14 mouse cellular contexts compared by ENCODE assay signal in genomic region chr6:87244117-87245100, GRCm38 (mm10).
DNase-seq lines count a peak whose midpoint lies in the region; ATAC-seq lines count a peak whose summit lies in the region.
"Had no signal": no experiment of that assay in that cellular context is flagged by ENCODE, and none has a peak within 500 bp of the region (broad histone marks: within the 10 kb centered on the region; RNA-seq: fewer than 3 reads in every experiment).

No protein-coding gene starts in this region.

- ATAC-seq in hindbrain, embryonic 12.5 days (ENCODE audit: low FRiP score), result no peak
- ATAC-seq in hindbrain, embryonic 11.5 days (ENCODE audit: low FRiP score), result no peak
- no peak for ATAC-seq in limb, embryonic 11.5 days (ENCODE audit: insufficient number of reproducible peaks, low FRiP score, low TSS enrichment, low read depth)
- no peak for ATAC-seq in monocyte, adult 5-6 weeks (replicated peaks; ENCODE audit: insufficient number of reproducible peaks, low FRiP score, low TSS enrichment, poor library complexity, severe bottlenecking)
- no peak for ATAC-seq in intestine, embryonic 16.5 days
- ATAC-seq: liver, embryonic 12.5 days; lung, postnatal 0 days had no signal

- peaks cover 7% of the 10 kb centered on the region; the same call in 1 of the 2 replicates for H3K36me3 ChIP-seq in hindbrain, embryonic 12.5 days
- no peaks in the 10 kb centered on the region for H3K36me3 ChIP-seq in hindbrain, embryonic 11.5 days (ENCODE audit: control insufficient read depth, insufficient read depth, low read length)
- H3K36me3 ChIP-seq in embryonic facial prominence, embryonic 10.5 days (replicated peaks), result peaks cover 52% of the 10 kb centered on the region
- no peaks in the 10 kb centered on the region; the same call in 1 of the 2 replicates for H3K36me3 ChIP-seq in limb, embryonic 11.5 days (ENCODE audit: control insufficient read depth, insufficient read depth, low read length)
- peaks cover 4% of the 10 kb centered on the region; the same call in 1 of the 2 replicates for H3K36me3 ChIP-seq in intestine, embryonic 16.5 days (ENCODE audit: control insufficient read depth, insufficient read depth, low read length)
- H3K36me3 ChIP-seq: hindbrain, embryonic 15.5 days; liver, embryonic 12.5 days had no signal

- H3K4me1 ChIP-seq in hindbrain, embryonic 12.5 days, result peaks cover 3% of the 10 kb centered on the region; the same call in 1 of the 2 replicates
- no peaks in the 10 kb centered on the region for H3K4me1 ChIP-seq in hindbrain, embryonic 11.5 days (replicated peaks; ENCODE audit: control insufficient read depth, insufficient read depth, low read length)
- H3K4me1 ChIP-seq in embryonic facial prominence, embryonic 10.5 days, result peaks cover 9% of the 10 kb centered on the region
- peaks cover 5% of the 10 kb centered on the region; the same call in 1 of the 2 replicates for H3K4me1 ChIP-seq in limb, embryonic 11.5 days (ENCODE audit: control insufficient read depth, insufficient read depth, low read length)
- H3K4me1 ChIP-seq in intestine, embryonic 16.5 days (ENCODE audit: control insufficient read depth, insufficient read depth, low read length), result no peaks in the 10 kb centered on the region
- H3K4me1 ChIP-seq: liver, embryonic 12.5 days had no signal

- H3K27ac ChIP-seq in hindbrain, embryonic 12.5 days, result 0 out of 2 replicates have a peak overlapping the region, but pooled peaks have one; percentile 41
- no peak overlapping the region; the same call in 1 of the 2 replicates for H3K27ac ChIP-seq in hindbrain, embryonic 11.5 days (ENCODE audit: low read depth, low read length)
- peak overlapping the region; percentile 73 for H3K27ac ChIP-seq in embryonic facial prominence, embryonic 10.5 days (replicated peaks)
- peak overlapping the region; percentile 48; the same call in 1 of the 2 replicates for H3K27ac ChIP-seq in limb, embryonic 11.5 days (replicated peaks; ENCODE audit: low read depth, low read length)
- H3K27ac ChIP-seq in intestine, embryonic 16.5 days (ENCODE audit: low read length), result no peak overlapping the region
- H3K27ac ChIP-seq: gastrocnemius, adult 2 months; hindbrain, embryonic 15.5 days; liver, embryonic 12.5 days had no signal

- H3K9ac ChIP-seq in hindbrain, embryonic 12.5 days, result no peak overlapping the region
- H3K9ac ChIP-seq in hindbrain, embryonic 11.5 days (ENCODE audit: low read depth, low read length), result no peak overlapping the region
- H3K9ac ChIP-seq in limb, embryonic 11.5 days (ENCODE audit: low read length), result no peak overlapping the region
- no peak overlapping the region for H3K9ac ChIP-seq in intestine, embryonic 16.5 days (ENCODE audit: low read depth, low read length)
- H3K9ac ChIP-seq: hindbrain, embryonic 15.5 days; liver, embryonic 12.5 days had no signal

- H3K4me3 ChIP-seq in hindbrain, embryonic 12.5 days, result no peak overlapping the region
- H3K4me3 ChIP-seq in hindbrain, embryonic 11.5 days (ENCODE audit: low read depth, low read length), result no peak overlapping the region
- no peak overlapping the region for H3K4me3 ChIP-seq in embryonic facial prominence, embryonic 10.5 days
- H3K4me3 ChIP-seq in limb, embryonic 11.5 days (ENCODE audit: low read depth, low read length), result no peak overlapping the region
- no peak overlapping the region for H3K4me3 ChIP-seq in intestine, embryonic 16.5 days (ENCODE audit: low read length)
- H3K4me3 ChIP-seq: gastrocnemius, adult 2 months; hindbrain, embryonic 15.5 days; liver, embryonic 12.5 days had no signal

- no peak overlapping the region for H3K4me2 ChIP-seq in hindbrain, embryonic 12.5 days (replicated peaks)
- no peak overlapping the region for H3K4me2 ChIP-seq in hindbrain, embryonic 11.5 days (replicated peaks; ENCODE audit: low read depth, low read length)
- H3K4me2 ChIP-seq in limb, embryonic 11.5 days (ENCODE audit: low read depth, severe bottlenecking), result no peak overlapping the region
- no peak overlapping the region for H3K4me2 ChIP-seq in intestine, embryonic 16.5 days (ENCODE audit: low read depth, low read length)
- H3K4me2 ChIP-seq: heart, embryonic 11.5 days; hindbrain, embryonic 15.5 days; liver, embryonic 12.5 days had no signal

- no peaks in the 10 kb centered on the region for H3K9me3 ChIP-seq in hindbrain, embryonic 12.5 days (replicated peaks)
- no peaks in the 10 kb centered on the region for H3K9me3 ChIP-seq in hindbrain, embryonic 11.5 days (ENCODE audit: control insufficient read depth, low read length)
- H3K9me3 ChIP-seq in embryonic facial prominence, embryonic 10.5 days, result no peaks in the 10 kb centered on the region
- H3K9me3 ChIP-seq in limb, embryonic 11.5 days (ENCODE audit: control insufficient read depth, low read length), result no peaks in the 10 kb centered on the region
- no peaks in the 10 kb centered on the region for H3K9me3 ChIP-seq in intestine, embryonic 16.5 days (ENCODE audit: control insufficient read depth, low read length)
- H3K9me3 ChIP-seq: hindbrain, embryonic 15.5 days; liver, embryonic 12.5 days had no signal

- DNase-seq in hindbrain, embryonic 11.5 days (ENCODE audit: low spot score), result no peak
- DNase-seq in CD8-positive naive resting alpha-beta T cell, adult 2 months (ENCODE audit: low read depth in 2 of 2, low spot score in 2 of 2), result peak; percentile 2 to 15
- DNase-seq in embryonic facial prominence, embryonic 10.5 days (ENCODE audit: low spot score), result no peak
- DNase-seq in limb, embryonic 11.5 days (ENCODE audit: low spot score), result peak; percentile 48
- no peak for DNase-seq in left cerebral cortex, adult 11 months (ENCODE audit: low spot score)
- DNase-seq: adrenal gland, adult 2 months; gastrocnemius, adult 2 months had no signal

- 62% methylated on average over 9 of the region's 9 CpGs for WGBS in hindbrain, embryonic 12.5 days
- 62% methylated on average over 9 of the region's 9 CpGs for WGBS in hindbrain, embryonic 11.5 days
- 58% methylated on average over 9 of the region's 9 CpGs for WGBS in embryonic facial prominence, embryonic 10.5 days
- WGBS in limb, embryonic 11.5 days, result 54% methylated on average over 9 of the region's 9 CpGs
- 70% methylated on average over 9 of the region's 9 CpGs for WGBS in intestine, embryonic 16.5 days

- no peaks in the 10 kb centered on the region for H3K27me3 ChIP-seq in hindbrain, embryonic 12.5 days
- H3K27me3 ChIP-seq in hindbrain, embryonic 11.5 days (ENCODE audit: control insufficient read depth, insufficient read depth, low read length), result no peaks in the 10 kb centered on the region
- H3K27me3 ChIP-seq in embryonic facial prominence, embryonic 10.5 days (replicated peaks; ENCODE audit: low read depth, poor library complexity, severe bottlenecking), result no peaks in the 10 kb centered on the region
- H3K27me3 ChIP-seq in limb, embryonic 11.5 days (ENCODE audit: control insufficient read depth, insufficient read depth, low read length), result no peaks in the 10 kb centered on the region
- no peaks in the 10 kb centered on the region for H3K27me3 ChIP-seq in intestine, embryonic 16.5 days (replicated peaks; ENCODE audit: control insufficient read depth, insufficient read depth, low read length)
- H3K27me3 ChIP-seq: hindbrain, embryonic 15.5 days; liver, embryonic 12.5 days had no signal

Comparison
In these comparisons a context has a peak if more than half of its experiments do, and no peak if none do; other contexts are left out.
1. H3K27ac ChIP-seq: peak in hindbrain, embryonic 12.5 days (single experiment), embryonic facial prominence, embryonic 10.5 days (single experiment) and limb, embryonic 11.5 days (single experiment); none in hindbrain, embryonic 11.5 days (single experiment) and intestine, embryonic 16.5 days (single experiment).
2. DNase-seq: peak in CD8-positive naive resting alpha-beta T cell, adult 2 months (2 of 2) and limb, embryonic 11.5 days (single experiment); none in hindbrain, embryonic 11.5 days (single experiment), embryonic facial prominence, embryonic 10.5 days (single experiment) and left cerebral cortex, adult 11 months (single experiment).